Mouse (Mus musculus) neural tube, embryonic 11.5 days (tissue): Measurements from ENCODE around the gene Ppp4r1. TPM values are rescaled to one million over a fixed set of nuclear protein-coding genes. Genes with fewer than 3 reads are reported as not detected.

Source experiments
- polyA plus RNA-seq: library from polyadenylated mRNA; unstranded; fragments of >200 nt; fragmentation: Nextera tagmentation; extraction: Ambion mirVana; gene quantifications from 2 replicates; pipeline ENCODE4 v1.2.1, GENCODE M21; 2014

The Ppp4r1 gene
- polyA plus RNA-seq, 1 experiment from 2014 or later: 62.2 TPM

Other genes with a start within 250 kb of the Ppp4r1 start
- gene Tmem232, start 241.8 kb upstream of the Ppp4r1 start, polyA plus RNA-seq: 0.22 TPM in 1 of 2 replicates, not detected in the other
- 248 and 259 TPM in 2 replicates for gene Vapa, start 169.0 kb upstream of the Ppp4r1 start, polyA plus RNA-seq
- gene Txndc2, start 140.4 kb upstream of the Ppp4r1 start, polyA plus RNA-seq: 0.12 TPM in 1 of 2 replicates, not detected in the other
- gene Rab31, start 9.8 kb upstream of the Ppp4r1 start, polyA plus RNA-seq: 79.6 and 84.7 TPM in 2 replicates
- gene Ralbp1, start 103.2 kb downstream of the Ppp4r1 start, polyA plus RNA-seq: 47.1 and 50.1 TPM in 2 replicates
- 96.2 and 101 TPM in 2 replicates for gene Twsg1, start 168.7 kb downstream of the Ppp4r1 start, polyA plus RNA-seq